Mouse (Mus musculus) small intestine, adult 2 months (tissue): ENCODE data around the gene Prkd3.

Experiments
- CTCF ChIP-seq: fragments of 200-500 bp; IDR thresholded peaks from 2 replicates; pipeline ENCODE4 v1.5.1; 2012; ENCODE audit warnings: low read depth, mild to moderate bottlenecking, control low read depth, inconsistent platforms, low read length, moderate library complexity, mixed read lengths; ENCODE audit not compliant: insufficient replicate concordance, insufficient read length; ENCODE audit errors: extremely low read depth
- POLR2A ChIP-seq: fragments of 200-500 bp; IDR thresholded peaks from 2 replicates; pipeline ENCODE4 v1.6.1; 2012; ENCODE audit warnings: low read depth, mild to moderate bottlenecking, control low read depth, inconsistent platforms, low read length, moderate library complexity

DNA sequence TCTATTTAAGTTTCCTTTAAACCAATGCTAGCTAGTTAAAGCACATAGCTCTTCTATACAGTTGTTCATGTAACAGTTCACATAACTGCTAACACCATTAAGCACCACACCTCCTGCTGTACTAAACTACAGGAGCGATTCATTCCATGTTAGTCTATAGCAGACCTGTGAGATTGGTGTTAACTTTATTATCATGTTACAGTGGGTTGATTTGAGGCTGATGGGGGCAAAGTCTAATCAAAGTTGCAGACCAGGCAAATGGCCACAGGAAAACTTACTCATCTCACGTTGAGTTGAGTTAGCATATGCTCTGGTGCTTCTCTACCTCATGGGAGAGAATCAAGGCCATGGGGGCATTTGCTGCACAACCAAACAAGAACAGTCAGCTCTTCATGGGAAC is 111.2 kb downstream of the Prkd3 start:
- TF ChIP-seq POLR2A (no peak), CTCF (no peak)
